ENCODE assay signal across 27 mouse cellular contexts in genomic region chr11:98462255-98462654, GRCm38 (mm10). TPM values are rescaled to one million over a fixed set of nuclear protein-coding genes. Genes with fewer than 3 reads are reported as not detected.
"Had no signal": no experiment of that assay in that cellular context is flagged by ENCODE, and none has a peak within 500 bp of the region (broad histone marks: within the 10 kb centered on the region; RNA-seq: fewer than 3 reads in every experiment).

No protein-coding gene starts in this region.

- ATAC-seq: hindbrain, embryonic 16.5 days; intestine, embryonic 16.5 days had no signal

- H3K4me2 ChIP-seq: heart, embryonic 11.5 days; heart, embryonic 13.5 days; heart, embryonic 15.5 days; hindbrain, embryonic 12.5 days; hindbrain, embryonic 14.5 days; kidney, embryonic 15.5 days; limb, embryonic 12.5 days; liver, embryonic 11.5 days; liver, embryonic 13.5 days had no signal

- H3K9me3 ChIP-seq: heart, embryonic 13.5 days; heart, embryonic 15.5 days; hindbrain, embryonic 10.5 days; hindbrain, embryonic 12.5 days; kidney, embryonic 15.5 days; limb, embryonic 10.5 days; limb, embryonic 12.5 days; liver, embryonic 13.5 days had no signal

- H3K9ac ChIP-seq: heart, embryonic 13.5 days; heart, embryonic 15.5 days; hindbrain, embryonic 12.5 days; hindbrain, embryonic 14.5 days; kidney, embryonic 15.5 days; limb, embryonic 12.5 days; liver, embryonic 13.5 days had no signal

- H3K4me3 ChIP-seq: heart, adult 2 months; heart, embryonic 13.5 days; heart, embryonic 15.5 days; hindbrain, embryonic 10.5 days; hindbrain, embryonic 12.5 days; kidney, embryonic 15.5 days; left cerebral cortex, adult 2 months; limb, embryonic 10.5 days; limb, embryonic 12.5 days; liver, embryonic 13.5 days had no signal

- H3K36me3 ChIP-seq: heart, embryonic 13.5 days; heart, embryonic 15.5 days; hindbrain, embryonic 10.5 days; hindbrain, embryonic 12.5 days; kidney, embryonic 15.5 days; limb, embryonic 10.5 days; limb, embryonic 12.5 days; liver, embryonic 13.5 days had no signal

- H3K27ac ChIP-seq: heart, adult 2 months; heart, embryonic 13.5 days; heart, embryonic 15.5 days; hindbrain, embryonic 10.5 days; hindbrain, embryonic 12.5 days; hindbrain, embryonic 14.5 days; kidney, embryonic 15.5 days; kidney, postnatal 0 days; left cerebral cortex, adult 2 months; limb, embryonic 10.5 days; limb, embryonic 12.5 days; liver, embryonic 13.5 days had no signal

- DNase-seq: gastrocnemius, postnatal 14 days; gastrocnemius, postnatal 36 days; heart, adult 11 months; heart, adult 2 months; heart, postnatal 14 days; heart, postnatal 4 days; kidney, adult 11 months; kidney, adult 2 months; kidney, adult 9 months; kidney, postnatal 14 days; kidney, postnatal 36 days; liver; liver, embryonic 13.5 days had no signal

RNA-seq across cellular contexts. Expression of gene Grb7, which starts 16.1 kb away (rescaled TPM):
- total RNA-seq: gastrocnemius, postnatal 14 days; gastrocnemius, postnatal 36 days; heart, postnatal 4 days had no signal
